In the genomic region with DNA sequence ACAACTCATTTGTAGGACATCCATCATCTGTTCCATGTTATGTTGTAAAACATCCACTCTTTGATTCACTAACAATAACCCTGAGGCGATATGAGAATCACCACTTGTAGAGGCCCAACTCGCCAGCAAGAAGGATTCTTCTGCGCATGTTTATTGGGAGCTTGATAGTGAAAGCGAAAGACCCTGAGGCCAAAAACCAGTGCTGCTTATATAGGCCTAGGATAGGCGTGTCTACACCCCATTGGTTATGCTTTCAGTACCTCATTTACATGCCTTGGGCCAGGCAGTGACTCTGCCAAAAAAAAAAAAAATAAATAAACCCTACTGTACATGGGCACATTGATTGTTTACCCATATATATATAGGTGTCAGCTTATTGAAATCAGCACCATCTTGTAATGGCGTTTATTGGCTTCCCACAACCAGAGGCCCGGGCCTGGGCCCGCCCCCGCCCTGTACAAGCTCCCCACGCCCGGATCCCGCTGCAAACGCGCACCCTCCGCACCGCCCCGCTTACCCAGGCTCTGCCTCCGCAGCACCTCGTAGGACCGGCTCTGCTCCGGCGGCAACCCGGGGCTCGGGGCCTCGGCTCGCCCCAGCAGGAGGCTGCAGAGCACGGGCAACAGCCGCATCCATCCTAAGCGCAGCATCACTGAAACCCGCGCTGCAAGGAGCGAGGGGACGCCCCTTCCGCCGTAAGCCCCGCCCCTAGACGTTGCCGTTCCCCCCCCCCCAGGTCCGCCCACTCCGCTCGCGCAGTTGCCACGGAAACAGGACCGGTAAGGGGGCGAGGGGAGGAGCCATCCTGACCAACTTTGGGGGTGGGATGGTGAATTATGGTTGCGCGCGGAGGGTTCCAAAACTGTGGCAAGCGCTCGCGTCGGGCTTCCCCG, we compare ENCODE assay signal across 8 mouse cellular contexts. TPM values are rescaled to one million over a fixed set of nuclear protein-coding genes. Genes with fewer than 3 reads are reported as not detected.
DNase-seq lines count a peak whose midpoint lies in the region; ATAC-seq and TF ChIP-seq lines count a peak whose summit lies in the region.

A gene (minus strand): TSS at position 673 of the 893 bp plus-strand sequence.

- H3K4me2 ChIP-seq in embryonic facial prominence, embryonic 11.5 days (ENCODE audit: low read depth, low read length): peak within 1 kb of the TSS; percentile 65
- peak within 1 kb of the TSS; percentile 64 for H3K4me2 ChIP-seq in limb, embryonic 13.5 days (replicated peaks)
- peak within 1 kb of the TSS; percentile 58 for H3K4me2 ChIP-seq in midbrain, embryonic 14.5 days (ENCODE audit: low read length)

- H3K36me3 ChIP-seq in embryonic facial prominence, embryonic 11.5 days (replicated peaks; ENCODE audit: control insufficient read depth, insufficient read depth, low read depth, low read length): no peaks in the 10 kb centered on the region
- H3K36me3 ChIP-seq in kidney, adult 2 months (ENCODE audit: control insufficient read depth, insufficient read depth, low read length): no peaks in the 10 kb centered on the region
- H3K36me3 ChIP-seq in limb, embryonic 13.5 days: peaks cover 21% of the 10 kb centered on the region
- no peaks in the 10 kb centered on the region for H3K36me3 ChIP-seq in midbrain, embryonic 14.5 days (ENCODE audit: control insufficient read depth, insufficient read depth, low read length)

- H3K4me1 ChIP-seq in embryonic facial prominence, embryonic 11.5 days (ENCODE audit: control insufficient read depth, insufficient read depth, low read length): no peaks in the 10 kb centered on the region
- no peaks in the 10 kb centered on the region for H3K4me1 ChIP-seq in kidney, adult 2 months (ENCODE audit: control insufficient read depth, insufficient read depth, low read length)
- H3K4me1 ChIP-seq in limb, embryonic 13.5 days: no peaks in the 10 kb centered on the region
- H3K4me1 ChIP-seq in midbrain, embryonic 14.5 days (ENCODE audit: control insufficient read depth, insufficient read depth, low read length): 0 out of 2 replicates have a peak, but pooled peaks cover 3% of the 10 kb centered on the region

- ATAC-seq in embryonic facial prominence, embryonic 11.5 days (replicated peaks; ENCODE audit: insufficient number of reproducible peaks, low FRiP score, low TSS enrichment, low read depth): peak; percentile 70
- peak; percentile 88 for ATAC-seq in limb, embryonic 13.5 days (ENCODE audit: low FRiP score, low read depth)
- peak; percentile 90 for ATAC-seq in midbrain, embryonic 14.5 days (ENCODE audit: low FRiP score, low TSS enrichment)

- peak within 1 kb of the TSS; percentile 81 for H3K4me3 ChIP-seq in embryonic facial prominence, embryonic 11.5 days (ENCODE audit: low read depth, low read length)
- peak within 1 kb of the TSS; percentile 59 for H3K4me3 ChIP-seq in kidney, adult 2 months (ENCODE audit: insufficient read depth, low read depth, low read length)
- peak within 1 kb of the TSS; percentile 77 for H3K4me3 ChIP-seq in limb, embryonic 13.5 days
- H3K4me3 ChIP-seq in midbrain, embryonic 14.5 days (replicated peaks; ENCODE audit: low read depth, low read length): peak within 1 kb of the TSS; percentile 64

- TF ChIP-seq POLR2A in kidney, adult 2 months (IDR thresholded peaks at IDR 0.05; ENCODE audit: low read depth, low read length): no peak

- H3K27ac ChIP-seq in embryonic facial prominence, embryonic 11.5 days (replicated peaks; ENCODE audit: low read depth, low read length): peak within 1 kb of the TSS; percentile 65
- H3K27ac ChIP-seq in kidney, adult 2 months (ENCODE audit: insufficient read depth, low read depth, low read length): no peak within 1 kb of the TSS
- peak within 1 kb of the TSS; percentile 69; the same call in 1 of the 2 replicates for H3K27ac ChIP-seq in limb, embryonic 13.5 days
- peak within 1 kb of the TSS; percentile 78 for H3K27ac ChIP-seq in midbrain, embryonic 14.5 days (replicated peaks; ENCODE audit: low read depth, low read length)

- no peak for TF ChIP-seq CTCF in kidney, adult 2 months (conservative IDR thresholded peaks at IDR 0.05; ENCODE audit: insufficient read depth, insufficient read length, low read depth, low read length)

- intact Hi-C loops in heart, postnatal 25 days (cut with DNase I): loop anchor here (5.0 kb wide), 1 partner anchor 74 kb away; a partner anchor contains a TSS

- 7% methylated on average over 53 of the region's 53 CpGs for WGBS in embryonic facial prominence, embryonic 11.5 days
- WGBS in kidney, adult 2 months: 9% methylated on average over 53 of the region's 53 CpGs
- WGBS in limb, embryonic 13.5 days: 8% methylated on average over 53 of the region's 53 CpGs
- WGBS in midbrain, embryonic 14.5 days: 6% methylated on average over 53 of the region's 53 CpGs

- peak; percentile 96 for DNase-seq in heart, adult 11 months
- no peak for DNase-seq in heart, postnatal 25 days (ENCODE audit: low spot score)
- peak; percentile 94 for DNase-seq in embryonic facial prominence, embryonic 11.5 days (ENCODE audit: low spot score)
- peak; percentile 65 to 74 for DNase-seq in heart, adult 18-20 months
- peak; percentile 63 for DNase-seq in kidney, adult 2 months
- peak; percentile 93 for DNase-seq in midbrain, embryonic 14.5 days
- peak; percentile 40 to 64 for DNase-seq in spleen, adult 18-20 months

- no peaks in the 10 kb centered on the region for H3K27me3 ChIP-seq in embryonic facial prominence, embryonic 11.5 days (ENCODE audit: control insufficient read depth, insufficient read depth, low read length)
- no peaks in the 10 kb centered on the region for H3K27me3 ChIP-seq in kidney, adult 2 months (replicated peaks; ENCODE audit: control insufficient read depth, insufficient read depth, low read length)
- no peaks in the 10 kb centered on the region for H3K27me3 ChIP-seq in limb, embryonic 13.5 days
- H3K27me3 ChIP-seq in midbrain, embryonic 14.5 days (ENCODE audit: control insufficient read depth, insufficient read depth, low read length): no peaks in the 10 kb centered on the region

- no peaks in the 10 kb centered on the region for H3K9me3 ChIP-seq in embryonic facial prominence, embryonic 11.5 days (replicated peaks; ENCODE audit: control insufficient read depth, low read length)
- H3K9me3 ChIP-seq in limb, embryonic 13.5 days: peaks cover 5% of the 10 kb centered on the region
- H3K9me3 ChIP-seq in midbrain, embryonic 14.5 days (ENCODE audit: control insufficient read depth, low read length): no peaks in the 10 kb centered on the region

- peak within 1 kb of the TSS; percentile 83 for H3K9ac ChIP-seq in embryonic facial prominence, embryonic 11.5 days (replicated peaks; ENCODE audit: low read length)
- peak within 1 kb of the TSS; percentile 87 for H3K9ac ChIP-seq in limb, embryonic 13.5 days
- H3K9ac ChIP-seq in midbrain, embryonic 14.5 days (replicated peaks; ENCODE audit: low read length): peak within 1 kb of the TSS; percentile 80

RNA-seq across cellular contexts. Expression of the gene that starts here (rescaled TPM):
- total RNA-seq in heart, postnatal 25 days (2021): 1 to 10 TPM; 5.1 to 5.7 TPM
- polyA plus RNA-seq in embryonic facial prominence, embryonic 11.5 days (2014; fragmentation: Nextera tagmentation; extraction: Ambion mirVana): 115 and 121 TPM in 2 replicates
- 1 to 10 TPM; 4.0 to 4.5 TPM for total RNA-seq in heart, adult 18-20 months (2021)
- 30.2 and 34.7 TPM in 2 replicates for polyA plus RNA-seq in kidney, adult 2 months (2012; rRNA removed)
- 93.9 and 98.0 TPM in 2 replicates for polyA plus RNA-seq in limb, embryonic 13.5 days (2015; fragmentation: Nextera tagmentation; extraction: Ambion mirVana)
- polyA plus RNA-seq in midbrain, embryonic 14.5 days (2014; fragmentation: Nextera tagmentation; extraction: Ambion mirVana): 276 and 315 TPM in 2 replicates
